Mouse (Mus musculus) left cerebral cortex, adult 18-20 months (tissue): ENCODE results near the gene Rorb. TPM values are rescaled to one million over a fixed set of nuclear protein-coding genes. Genes with fewer than 3 reads are reported as not detected.
A peak's percentile ranks its signal among the peaks of the same experiment; 100 is the strongest.

Source experiments
- DNase-seq, 2 experiments: peaks; one replicate each; pipeline ENCODE4 v3.0.0; 2021 to 2022; ENCODE audit warnings: low spot score in 2 of 2, mixed read lengths in 1 of 2
- total RNA-seq, 2 experiments: library from RNA; stranded (reverse); gene quantifications; 2 replicates each; pipeline ENCODE4 v1.2.3; 2021

The Rorb gene
- total RNA-seq, 2 experiments from 2014 or later: 46.1 to 58.6 TPM

DNA sequence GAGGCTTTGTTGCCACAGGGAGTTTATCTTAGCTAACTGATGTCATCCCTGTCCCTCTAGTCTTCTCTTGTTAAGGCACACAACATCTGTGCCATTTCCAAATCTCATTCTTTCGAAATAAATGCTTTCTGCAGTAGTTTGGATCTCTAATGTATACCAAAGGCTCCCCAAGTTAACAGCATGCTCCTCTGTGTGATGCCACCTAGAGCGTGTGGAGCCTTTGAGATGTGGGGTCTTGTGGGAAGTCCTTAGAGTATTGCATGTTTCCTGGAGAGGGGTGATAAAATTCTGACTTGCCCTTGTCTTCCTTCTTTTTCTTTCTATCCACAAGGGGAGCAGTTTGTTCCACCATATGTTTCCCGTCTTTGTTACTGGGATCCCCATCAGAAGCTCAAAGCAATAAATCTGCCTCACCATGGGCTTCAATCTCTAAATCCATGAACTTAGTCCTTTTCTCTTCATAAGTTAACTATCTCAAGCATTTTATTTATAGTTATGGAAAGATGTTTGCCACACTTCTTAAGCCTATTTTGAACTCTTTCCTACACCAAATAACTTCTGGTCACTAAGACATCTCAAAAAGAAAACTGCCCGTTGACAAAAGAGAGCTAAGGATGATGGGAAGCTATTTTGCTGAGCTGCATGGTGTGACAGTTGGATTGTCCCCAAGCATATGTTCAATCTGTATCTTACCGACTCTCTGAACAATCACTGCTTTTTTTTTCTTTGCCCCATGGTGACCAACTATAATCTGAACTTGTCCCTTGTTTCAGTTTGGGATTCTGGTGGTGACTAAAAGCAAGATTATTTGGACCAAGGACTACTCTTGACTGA is 76.3 kb downstream of the Rorb start:
- DNase-seq: no peak

- DNase-seq: no peak
Observed at GRCm38 (mm10) chr19:19033974-19034373, 77.0 kb downstream of the Rorb start.

- peak; percentile 51 to 66 for DNase-seq
Observed at GRCm38 (mm10) chr19:19005144-19005543, 105.9 kb downstream of the Rorb start.

- DNase-seq: no peak
Observed at GRCm38 (mm10) chr19:19004023-19004656, 106.9 kb downstream of the Rorb start.

GRCm38 (mm10) chr19:18998966-18999365 is 112.0 kb downstream of the Rorb start:
- DNase-seq: no peak

DNA sequence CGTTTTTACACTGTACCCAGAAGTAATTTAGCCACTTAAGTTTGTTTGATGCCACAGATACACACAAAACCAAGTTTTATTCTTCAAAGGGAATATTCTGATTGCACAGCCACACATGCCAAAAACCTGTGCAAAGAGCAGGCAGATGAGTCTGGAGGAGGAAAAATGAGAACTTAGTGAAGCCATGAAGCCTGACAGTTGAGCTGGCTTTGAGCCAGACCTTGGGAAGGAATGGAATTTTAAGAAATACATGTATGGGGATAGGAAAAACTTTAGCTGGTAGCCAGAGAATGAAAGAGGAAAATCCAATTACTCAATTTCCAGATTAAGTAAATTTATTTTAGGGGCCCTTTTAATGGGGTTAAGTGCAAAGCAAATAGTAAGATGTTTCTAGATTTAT is 113.3 kb downstream of the Rorb start:
- no peak for DNase-seq

GRCm38 (mm10) chr19:18979996-18980395 is 131.0 kb downstream of the Rorb start:
- DNase-seq: no peak

DNA sequence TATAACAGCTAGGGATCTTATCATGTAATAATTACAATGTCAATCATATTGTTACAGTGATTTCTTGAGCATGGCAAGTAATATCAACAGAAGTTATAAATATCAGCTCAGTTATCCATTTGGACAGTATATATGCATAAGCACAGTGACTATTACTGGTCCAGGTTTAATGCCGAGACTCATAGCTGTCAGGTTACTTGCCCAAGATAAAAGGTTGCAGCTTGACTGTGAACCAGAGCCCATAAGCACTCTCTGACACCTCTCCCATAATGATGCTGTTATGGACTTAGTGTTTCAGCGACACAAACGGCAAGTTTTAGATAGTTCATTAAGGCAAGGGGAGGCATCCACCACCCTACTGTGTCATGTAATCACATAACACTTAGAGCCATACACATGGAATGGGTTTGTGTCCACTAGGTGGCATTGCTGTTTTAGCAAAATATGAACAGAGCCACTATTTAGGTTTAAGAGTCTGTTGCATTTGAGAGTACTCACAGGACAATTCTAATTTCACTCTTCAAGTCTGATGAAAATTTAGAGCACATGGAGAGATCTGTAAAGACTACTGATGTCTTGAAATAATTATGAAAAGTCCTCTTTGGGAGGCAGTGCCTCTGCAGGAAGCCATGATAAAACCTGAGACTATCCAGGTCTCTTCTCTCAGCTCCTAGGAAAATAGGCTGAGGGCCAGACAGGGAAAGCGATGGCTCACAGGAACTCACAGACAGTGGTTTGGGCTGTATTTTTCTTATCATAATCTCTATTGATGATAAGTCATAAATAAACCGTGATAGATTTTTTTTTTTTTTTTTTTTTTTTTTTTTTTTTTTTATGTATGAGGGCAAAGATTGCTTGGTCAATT is 136.0 kb downstream of the Rorb start:
- DNase-seq: peak; percentile 61 to 68

- DNase-seq: peak in 1 of 2 experiments; percentile 19
Observed at GRCm38 (mm10) chr19:18969386-18969785, 141.6 kb downstream of the Rorb start.

DNA sequence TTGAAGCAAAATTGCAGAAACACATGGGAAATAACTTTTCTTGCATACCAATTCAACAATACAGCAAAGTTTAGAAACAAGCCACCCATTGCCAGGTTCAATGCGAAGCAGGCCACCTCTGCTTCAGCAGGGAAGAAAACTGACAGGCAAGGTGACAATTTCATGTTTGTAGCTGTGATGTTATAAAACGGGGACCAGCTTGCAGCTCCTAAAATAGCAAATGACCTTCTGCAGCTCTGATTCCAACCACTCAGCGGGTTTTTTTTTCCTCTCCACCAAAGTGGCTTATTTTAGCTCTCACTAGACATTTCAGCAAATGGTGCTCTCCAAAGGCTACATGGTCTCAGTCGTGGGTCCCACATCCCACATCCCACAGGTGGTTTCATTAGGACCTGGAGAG is 143.7 kb downstream of the Rorb start:
- no peak for DNase-seq

GRCm38 (mm10) chr19:18959862-18960261 is 151.1 kb downstream of the Rorb start:
- no peak for DNase-seq

DNA sequence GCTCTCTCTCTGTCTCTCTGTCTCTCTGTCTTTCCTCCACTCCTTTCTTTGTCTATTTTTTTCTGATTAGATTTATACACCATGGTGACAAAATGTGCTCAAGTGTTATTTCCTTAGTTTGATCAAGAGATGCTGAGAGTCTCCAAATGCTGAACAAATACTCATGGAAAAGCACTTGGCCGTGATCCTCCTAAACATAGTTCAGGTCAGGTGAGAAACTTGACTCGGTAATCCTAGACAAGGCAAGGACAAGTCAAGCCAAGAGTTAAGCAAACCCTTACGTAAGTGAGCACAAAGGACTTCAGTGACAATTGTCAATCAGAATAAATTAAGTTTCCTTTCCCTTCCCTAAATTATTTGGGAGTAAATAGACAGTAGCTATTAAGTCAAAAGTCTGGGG is 158.2 kb downstream of the Rorb start:
- no peak for DNase-seq

GRCm38 (mm10) chr19:18947193-18947592 is 163.8 kb downstream of the Rorb start:
- no peak for DNase-seq

DNA sequence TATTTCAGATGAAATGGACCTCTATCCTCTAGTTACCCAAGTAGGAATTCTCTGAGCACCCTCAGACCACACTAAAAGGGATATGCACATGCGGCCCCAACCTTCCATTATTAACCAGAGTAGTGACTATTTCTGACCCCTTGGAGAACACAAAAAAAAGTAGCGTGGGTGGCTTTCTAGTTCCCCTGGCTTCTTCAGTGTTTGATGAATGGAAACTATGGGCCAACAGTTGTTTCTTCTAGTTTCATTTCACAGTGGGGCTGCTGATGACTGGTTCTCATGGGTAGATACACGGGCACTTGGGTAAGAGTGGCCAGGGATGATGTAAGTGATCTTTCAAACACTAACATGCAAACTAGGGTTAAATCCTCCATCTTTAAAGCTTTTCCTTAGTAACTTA is 165.7 kb downstream of the Rorb start:
- DNase-seq: no peak

GRCm38 (mm10) chr19:18941391-18941790 is 169.6 kb downstream of the Rorb start:
- no peak for DNase-seq

DNA sequence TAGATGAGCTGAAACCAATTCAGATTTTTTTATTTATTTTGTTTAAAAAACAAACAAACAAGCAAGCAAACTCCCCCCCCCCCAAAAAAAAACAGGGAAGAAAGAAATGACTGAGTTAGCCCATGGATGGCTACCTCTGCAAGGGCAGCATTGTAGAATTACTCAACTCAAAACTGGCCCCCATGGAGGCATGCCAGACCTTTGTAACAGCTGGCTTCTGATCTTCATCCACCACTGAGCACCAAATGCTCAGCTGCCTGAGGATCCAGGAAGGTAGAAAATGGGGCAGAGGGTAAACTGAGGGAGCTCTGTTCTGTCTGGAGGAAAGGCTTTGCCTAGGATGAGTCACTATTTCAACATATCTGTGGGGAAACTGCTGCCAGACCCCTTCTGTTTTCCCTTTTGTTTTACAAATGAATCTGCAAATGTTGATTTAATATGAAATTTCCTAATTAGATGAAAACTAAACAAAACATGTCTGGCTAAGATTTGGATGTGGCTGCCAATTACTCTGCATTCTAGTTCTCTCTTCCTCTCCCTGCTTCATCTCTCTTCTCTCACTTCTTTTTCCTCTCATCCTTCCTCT is 199.1 kb downstream of the Rorb start:
- DNase-seq: no peak

- no peak for DNase-seq
Observed at GRCm38 (mm10) chr19:18909641-18910040, 201.4 kb downstream of the Rorb start.

- no peak for DNase-seq
Observed at GRCm38 (mm10) chr19:18905511-18905910, 205.5 kb downstream of the Rorb start.

GRCm38 (mm10) chr19:18902694-18903067 is 208.3 kb downstream of the Rorb start:
- DNase-seq: no peak

- no peak for DNase-seq
Observed at GRCm38 (mm10) chr19:18902041-18902693, 208.8 kb downstream of the Rorb start.

DNA sequence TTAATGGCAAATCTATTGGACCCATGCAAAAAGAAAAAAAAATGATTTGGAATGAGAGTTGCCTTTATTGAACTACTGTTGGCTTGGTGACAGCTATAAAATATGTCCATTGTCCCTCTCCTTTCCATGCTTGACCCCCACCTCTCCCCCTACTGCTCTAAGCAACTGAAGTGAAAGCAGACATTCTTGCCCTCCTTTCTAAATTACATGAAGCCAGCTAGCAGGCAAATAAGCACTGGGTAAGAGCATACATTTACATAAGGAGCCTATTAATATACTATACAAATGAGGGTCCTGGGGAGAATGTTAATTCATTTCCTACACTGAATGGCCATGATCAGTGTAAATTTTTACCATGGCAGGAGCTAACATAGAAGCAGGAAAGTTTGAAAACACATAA is 212.8 kb downstream of the Rorb start:
- no peak for DNase-seq
